Mouse (Mus musculus): Measurements from ENCODE around the gene Angptl6. TPM values are rescaled to one million over a fixed set of nuclear protein-coding genes. Genes with fewer than 3 reads are reported as not detected.

Gene Angptl6
- total RNA-seq (2015) (0.73 and 0.81 TPM in 2 replicates), total RNA-seq (2017) (0.54 and 0.87 TPM in 2 replicates)

DNA sequence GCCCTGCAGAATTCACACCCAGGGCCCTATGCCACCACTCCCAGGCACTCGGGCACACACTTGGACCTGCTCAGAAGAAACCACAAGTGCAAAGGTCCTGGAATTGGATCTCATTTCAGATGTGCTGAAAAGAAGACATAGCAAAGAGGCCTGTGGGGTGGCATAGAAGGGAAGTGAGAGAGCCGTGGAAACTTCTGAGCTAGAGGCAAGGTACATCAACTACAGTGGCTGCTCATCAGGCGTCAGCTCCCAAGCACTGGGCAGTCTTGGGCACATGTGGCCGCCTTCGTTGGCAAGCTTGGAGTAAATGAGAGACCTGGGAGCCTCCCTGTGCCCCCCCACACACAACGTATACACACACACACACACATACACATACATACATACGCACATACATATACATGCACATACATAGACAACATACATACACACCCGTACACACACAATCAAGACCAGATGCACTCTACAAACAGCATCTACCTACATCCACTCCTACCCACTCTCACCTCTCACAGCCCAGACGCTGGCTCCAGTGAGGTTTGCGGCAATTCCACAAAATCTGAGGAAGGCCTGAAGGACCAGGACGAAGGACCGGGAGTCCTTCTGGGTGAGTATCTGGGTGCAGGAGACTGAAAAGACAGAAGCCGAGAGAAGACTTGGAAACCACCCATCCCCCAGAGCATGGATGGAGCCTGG is at the start of gene Angptl6:
Gene Angptl6 (minus strand): TSS at position 631 of the 696 bp plus-strand sequence.
- no peak for ATAC-seq (replicated peaks; ENCODE audit: poor library complexity)

DNA sequence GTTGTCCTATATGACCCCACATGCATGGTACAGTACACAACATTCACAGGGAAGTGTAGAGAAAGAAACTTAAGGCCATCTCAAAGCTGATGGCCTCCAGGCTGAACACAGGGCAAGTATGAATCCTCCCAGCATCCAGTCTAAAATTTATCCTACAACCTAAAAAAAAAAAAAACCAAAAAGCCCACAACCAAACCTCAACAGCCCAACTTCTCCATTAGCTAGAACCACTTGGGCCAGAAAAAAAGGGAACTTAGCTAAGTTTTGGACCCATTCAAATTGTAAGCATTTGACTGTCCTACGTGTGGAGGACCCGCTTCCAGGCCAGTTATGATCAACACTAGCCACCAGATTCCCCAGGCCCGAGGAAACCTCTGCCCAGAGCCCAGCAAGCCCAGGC is 43.7 kb upstream of the Angptl6 start:
- ATAC-seq (replicated peaks; ENCODE audit: poor library complexity), result no peak

- ATAC-seq (replicated peaks; ENCODE audit: poor library complexity), result peak; percentile 83
These were observed 36.6 kb upstream of the Angptl6 start for GRCm38 (mm10) chr9:20916160-20916559.

- no peak for ATAC-seq (replicated peaks; ENCODE audit: poor library complexity)
These were observed 30.4 kb upstream of the Angptl6 start for GRCm38 (mm10) chr9:20909948-20910347.

DNA sequence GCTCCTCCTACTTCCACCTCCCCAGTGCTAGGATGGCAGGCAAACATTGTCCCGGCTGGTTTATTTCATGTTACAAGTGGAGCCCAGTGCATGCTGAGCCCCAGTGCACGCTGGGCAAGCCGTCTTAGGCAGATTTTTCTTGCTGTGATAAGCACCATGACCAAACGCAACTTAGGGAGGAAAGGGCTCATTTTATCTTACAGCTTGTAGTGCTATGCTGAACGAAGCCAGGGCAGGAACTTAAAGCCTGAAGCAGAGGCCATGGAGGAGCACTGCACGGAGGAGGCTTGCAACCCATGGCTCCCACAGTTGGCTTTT is 22.6 kb upstream of the Angptl6 start:
- peak; percentile 51 for ATAC-seq (replicated peaks; ENCODE audit: poor library complexity)

DNA sequence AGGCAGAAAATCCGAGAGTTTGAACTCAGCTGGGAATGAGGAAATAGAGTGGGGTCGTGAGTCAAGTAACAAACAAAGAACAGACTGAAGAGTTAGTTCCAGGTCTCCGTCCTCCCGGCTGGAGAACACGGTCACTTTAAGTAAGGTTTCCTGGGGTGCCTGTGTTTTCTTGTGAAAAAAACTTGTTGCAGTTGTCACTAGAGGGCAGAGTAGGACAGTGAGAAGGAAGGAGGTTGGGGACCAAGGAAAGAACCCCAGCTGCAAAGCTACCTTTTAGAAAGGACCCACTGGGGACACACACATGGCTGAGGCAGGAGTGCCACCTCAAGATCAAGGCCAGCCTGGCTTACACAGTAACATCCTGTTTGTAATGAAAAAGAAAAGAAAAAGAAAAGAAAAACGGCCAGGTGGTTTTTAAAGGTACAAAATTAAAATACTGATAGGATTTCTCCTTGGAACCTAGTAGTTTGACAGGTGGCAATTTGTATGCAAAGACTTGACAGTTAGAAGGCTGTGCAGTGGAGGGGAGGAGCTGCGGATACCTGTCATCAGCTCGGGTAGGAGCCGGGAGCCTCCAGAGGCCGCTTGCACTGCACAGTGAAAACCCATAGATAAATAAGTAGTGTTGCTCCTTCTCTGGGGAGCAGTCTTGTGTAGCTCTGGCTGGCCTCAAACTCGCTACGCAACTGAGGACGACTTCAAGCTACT is 22.1 kb upstream of the Angptl6 start:
- peak; percentile 62 for ATAC-seq (replicated peaks; ENCODE audit: poor library complexity)

DNA sequence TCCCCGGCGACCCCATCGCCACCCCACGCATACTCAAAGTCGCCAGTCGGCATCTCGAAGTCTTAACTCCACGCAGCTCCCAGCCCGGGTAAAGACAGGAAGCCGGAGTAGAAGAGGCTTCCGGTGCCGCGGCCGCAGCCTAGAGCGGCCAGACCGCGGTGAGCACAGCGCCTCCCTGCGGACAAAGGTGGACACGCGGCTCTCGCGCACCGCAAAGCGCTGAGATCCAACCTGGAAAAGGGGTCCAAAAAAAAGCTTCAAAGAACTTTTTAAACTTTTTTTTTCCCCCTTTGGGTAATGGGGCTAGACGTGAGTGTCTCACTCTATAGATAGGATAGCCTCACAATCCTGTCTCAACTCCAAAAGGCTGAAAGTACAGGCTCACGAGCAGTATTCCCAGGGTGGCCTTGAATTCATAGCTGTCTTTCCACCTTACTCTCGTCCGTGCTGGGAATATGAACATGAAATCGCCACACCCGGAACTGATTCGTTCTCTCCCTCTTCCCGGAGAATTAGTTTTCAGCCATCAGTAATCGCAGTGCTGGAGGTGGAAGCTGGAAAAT is 19.1 kb upstream of the Angptl6 start, which contains the start of gene Eif3g:
Gene Eif3g (minus strand): TSS at position 113 of the 563 bp plus-strand sequence.
- peak; percentile 82 for ATAC-seq (replicated peaks; ENCODE audit: poor library complexity)

GRCm38 (mm10) chr9:20897736-20898510 is 18.4 kb upstream of the Angptl6 start:
- ATAC-seq (replicated peaks; ENCODE audit: poor library complexity), result 0 out of 2 replicates have a peak, but pooled peaks have one; percentile 1

DNA sequence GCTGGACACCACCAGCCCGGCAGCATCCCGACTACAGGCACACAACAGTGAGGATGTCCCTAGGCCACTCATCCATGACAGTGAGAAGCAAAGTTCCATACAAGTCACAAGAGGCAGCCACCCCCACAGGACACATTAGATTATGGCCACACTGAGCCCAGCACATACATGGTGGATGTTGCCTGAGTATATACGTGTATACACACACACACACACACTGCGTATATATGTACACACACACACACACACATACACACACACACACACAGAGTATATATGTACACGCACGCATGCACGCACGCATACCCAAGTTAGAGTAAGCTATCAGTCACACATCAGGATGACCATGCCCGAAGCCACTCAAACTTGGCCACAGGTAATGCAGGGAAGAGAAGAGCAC is 15.9 kb upstream of the Angptl6 start:
- ATAC-seq (replicated peaks; ENCODE audit: poor library complexity), result no peak

DNA sequence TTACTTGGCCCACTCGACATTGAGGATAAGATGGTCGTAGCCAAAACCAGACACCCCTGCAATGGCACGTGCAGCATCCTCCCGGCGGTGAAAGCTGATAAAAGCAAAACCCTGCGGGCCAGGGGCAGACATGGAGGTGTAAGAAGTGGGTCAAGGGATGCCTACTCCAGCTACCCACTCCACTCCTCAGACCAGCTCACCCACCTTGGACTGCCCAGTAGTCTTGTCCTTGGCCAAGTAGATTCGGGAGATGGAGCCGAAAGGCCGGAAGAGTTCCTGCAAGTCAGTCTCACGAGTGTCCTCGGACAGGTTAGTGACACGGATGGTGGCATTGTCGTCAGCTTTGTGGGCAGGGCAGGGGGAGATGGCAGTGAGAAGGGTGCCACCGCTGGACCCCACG is 15.1 kb upstream of the Angptl6 start:
- ATAC-seq (replicated peaks; ENCODE audit: poor library complexity), result no peak

- ATAC-seq (replicated peaks; ENCODE audit: poor library complexity), result no peak
These were observed 14.2 kb upstream of the Angptl6 start for GRCm38 (mm10) chr9:20893590-20894343.

DNA sequence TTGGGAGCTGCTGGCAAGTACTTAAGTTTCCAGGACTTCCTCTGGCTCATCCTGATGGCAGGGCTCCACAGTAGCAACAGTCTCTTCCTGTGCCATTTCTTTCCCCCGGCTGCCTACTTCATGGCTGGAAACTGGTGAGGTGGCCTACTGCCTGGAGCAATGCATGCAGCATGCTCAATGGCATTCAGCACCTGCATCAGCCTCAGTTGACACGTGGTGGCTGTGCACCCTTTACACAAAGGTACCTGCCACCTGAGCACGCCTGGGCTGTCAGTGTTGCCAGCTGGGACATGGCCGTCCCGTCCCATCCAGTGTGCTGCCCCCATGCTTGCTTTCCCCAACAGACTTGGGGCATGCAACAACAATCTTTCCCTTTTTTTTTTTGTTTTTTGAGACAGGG is 13.5 kb upstream of the Angptl6 start:
- no peak for ATAC-seq (replicated peaks; ENCODE audit: poor library complexity)

DNA sequence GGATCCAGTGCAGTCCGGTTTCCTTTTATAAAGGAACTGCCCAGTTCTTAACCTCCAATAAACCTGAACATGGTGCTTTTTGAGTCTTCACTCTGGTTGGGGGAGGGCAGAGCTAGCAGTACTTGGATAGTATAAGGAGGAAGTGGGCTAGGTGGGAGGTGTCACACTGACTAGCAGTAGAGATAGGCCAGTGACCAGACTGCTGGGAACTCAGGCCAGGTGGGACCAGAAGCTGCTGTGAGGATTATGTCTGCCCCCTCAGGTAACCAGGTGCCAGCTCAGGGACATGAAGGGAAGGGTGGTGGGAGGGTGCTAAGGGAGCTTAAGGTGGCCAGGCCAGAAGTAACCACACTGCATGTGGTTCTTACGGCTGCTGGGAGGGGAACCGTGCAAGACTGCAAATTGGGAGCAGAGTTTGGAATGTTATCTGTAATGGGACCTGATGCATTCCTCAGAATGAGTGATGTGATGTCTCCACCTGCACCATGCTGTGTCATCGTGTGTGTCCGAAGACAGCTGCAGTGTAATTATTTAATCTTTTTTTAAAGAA is 12.7 kb upstream of the Angptl6 start:
- ATAC-seq (replicated peaks; ENCODE audit: poor library complexity), result no peak

- ATAC-seq (replicated peaks; ENCODE audit: poor library complexity), result no peak
These were observed 12.0 kb upstream of the Angptl6 start for GRCm38 (mm10) chr9:20891339-20892103.

DNA sequence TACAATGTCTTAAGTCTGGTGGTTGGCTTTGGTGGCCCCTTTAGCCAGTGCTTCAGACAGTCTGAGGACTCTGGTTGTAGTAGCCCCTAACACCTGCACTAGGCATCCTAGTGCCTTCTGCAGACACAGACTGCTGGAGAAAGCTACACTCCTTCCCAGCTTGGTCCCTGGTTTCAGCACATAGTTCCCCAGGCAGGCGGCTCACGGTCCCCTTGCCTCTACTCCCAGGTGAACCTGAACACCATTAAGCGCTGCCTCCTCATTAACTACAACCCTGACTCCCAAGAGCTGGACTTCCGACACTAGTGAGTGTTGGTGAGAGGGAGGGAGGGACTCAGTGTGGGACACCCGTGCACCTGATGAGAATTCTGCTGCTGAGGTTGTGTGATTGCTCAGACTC is 10.9 kb upstream of the Angptl6 start:
- no peak for ATAC-seq (replicated peaks; ENCODE audit: poor library complexity)

GRCm38 (mm10) chr9:20889185-20890141 is 9.9 kb upstream of the Angptl6 start:
- ATAC-seq (replicated peaks; ENCODE audit: poor library complexity), result peak; percentile 26

- ATAC-seq (replicated peaks; ENCODE audit: poor library complexity), result no peak; the same call in none of the 2 replicates
These were observed 8.8 kb upstream of the Angptl6 start for GRCm38 (mm10) chr9:20888386-20888765.

GRCm38 (mm10) chr9:20887704-20888385 is 8.3 kb upstream of the Angptl6 start, which contains the start of gene Ppan:
TSS of gene Ppan (plus strand) at chr9:20888175.
- ATAC-seq (replicated peaks; ENCODE audit: poor library complexity), result peak; percentile 87
